Mouse (Mus musculus): ENCODE data around the gene Gm3532. TPM values are rescaled to one million over a fixed set of nuclear protein-coding genes. Genes with fewer than 3 reads are reported as not detected.
"Not testable (repeated sequence)": the region's sequence is repeated elsewhere in the genome, so short reads cannot be mapped to it uniquely, and the experiment has no call there.

Gene Gm3532
- polyA plus RNA-seq (2015; fragmentation: Nextera tagmentation; extraction: Ambion mirVana), result not detected in 2 replicates

DNA sequence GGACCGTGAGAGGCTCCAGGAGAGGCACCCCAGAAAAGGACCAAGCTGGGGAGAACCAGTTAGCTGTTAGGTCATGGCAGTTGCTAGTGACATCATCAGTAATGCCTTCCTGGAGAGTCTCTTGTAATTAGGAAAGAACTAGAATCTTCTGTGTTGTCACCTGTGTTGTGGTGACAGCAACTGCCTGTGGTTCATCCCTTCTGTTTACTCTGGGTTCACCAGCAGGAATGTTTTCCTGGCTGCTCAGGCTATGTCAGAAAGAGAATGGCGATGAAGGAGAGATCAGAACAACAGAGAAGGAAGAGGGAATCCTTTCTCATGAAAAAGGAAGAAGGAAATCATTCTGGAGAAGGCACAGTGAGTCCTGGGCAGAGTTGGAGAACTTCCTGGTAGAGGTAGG, at the start of gene Gm3532:
TSS of gene Gm3532 (plus strand) at position 301 of the 400 bp plus-strand sequence.
- H3K27ac ChIP-seq (ENCODE audit: low read depth, low read length); H3K27me3 ChIP-seq (replicated peaks; ENCODE audit: control insufficient read depth, insufficient read depth, low read length); H3K4me1 ChIP-seq (replicated peaks; ENCODE audit: control insufficient read depth, insufficient read depth, low read length); H3K36me3 ChIP-seq (ENCODE audit: control insufficient read depth, insufficient read depth); H3K9ac ChIP-seq (ENCODE audit: low read depth, low read length); ATAC-seq; H3K4me3 ChIP-seq (ENCODE audit: low read depth, low read length); H3K4me2 ChIP-seq (replicated peaks; ENCODE audit: low read depth); H3K9me3 ChIP-seq (ENCODE audit: control insufficient read depth): not testable (repeated sequence)
- no CpG with 5 or more reads among the region's 2 CpGs for WGBS

DNA sequence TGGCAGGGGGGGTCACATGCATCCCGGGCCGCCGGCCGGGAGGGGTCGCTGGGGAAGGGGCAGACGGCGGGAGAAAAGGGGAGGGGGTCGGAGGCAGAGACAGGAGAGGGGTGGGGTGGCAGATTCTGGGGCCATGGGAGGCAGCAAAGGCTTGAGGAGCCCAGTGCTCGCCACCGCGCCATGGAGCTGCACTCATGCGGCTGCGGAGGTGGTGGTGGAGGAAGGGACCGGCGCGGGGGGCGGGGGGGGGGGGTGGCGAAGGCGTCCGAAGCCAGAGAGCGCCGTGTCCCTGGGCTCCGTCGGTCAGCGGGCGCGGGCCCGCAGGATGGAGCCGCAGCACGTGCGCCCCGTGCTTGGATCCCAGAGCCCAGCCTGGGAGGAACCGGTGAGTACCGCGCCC, 36.9 kb upstream of the Gm3532 start, which contains the start of gene Gm3488:
TSS of gene Gm3488 (plus strand) at position 301 of the 400 bp plus-strand sequence.
- H3K4me2 ChIP-seq (replicated peaks; ENCODE audit: low read depth); ATAC-seq; H3K9me3 ChIP-seq (ENCODE audit: control insufficient read depth); H3K27ac ChIP-seq (ENCODE audit: low read depth, low read length); H3K9ac ChIP-seq (ENCODE audit: low read depth, low read length); H3K36me3 ChIP-seq (ENCODE audit: control insufficient read depth, insufficient read depth); H3K27me3 ChIP-seq (replicated peaks; ENCODE audit: control insufficient read depth, insufficient read depth, low read length); H3K4me3 ChIP-seq (ENCODE audit: low read depth, low read length); H3K4me1 ChIP-seq (replicated peaks; ENCODE audit: control insufficient read depth, insufficient read depth, low read length): not testable (repeated sequence)
- no CpG with 5 or more reads among the region's 35 CpGs for WGBS

Other genes starting within 250 kb of the Gm3532 start
- gene Gm3542, start 203.6 kb upstream of the Gm3532 start, polyA plus RNA-seq (2015; fragmentation: Nextera tagmentation; extraction: Ambion mirVana), result not detected in 2 replicates
- 0.25 TPM in 1 of 2 replicates, not detected in the other for gene Gm3500, start 149.4 kb upstream of the Gm3532 start, polyA plus RNA-seq (2015; fragmentation: Nextera tagmentation; extraction: Ambion mirVana)
- gene Gm3194, start 83.0 kb upstream of the Gm3532 start, polyA plus RNA-seq (2015; fragmentation: Nextera tagmentation; extraction: Ambion mirVana), result 0.25 and 0.30 TPM in 2 replicates
- not detected in 2 replicates for gene Gm8246, start 60.7 kb upstream of the Gm3532 start, polyA plus RNA-seq (2015; fragmentation: Nextera tagmentation; extraction: Ambion mirVana)
- not detected in 2 replicates for gene Gm3187, start 54.3 kb upstream of the Gm3532 start, polyA plus RNA-seq (2015; fragmentation: Nextera tagmentation; extraction: Ambion mirVana)
- 0.26 TPM in 1 of 2 replicates, not detected in the other for gene Gm3488, start 36.8 kb upstream of the Gm3532 start, polyA plus RNA-seq (2015; fragmentation: Nextera tagmentation; extraction: Ambion mirVana)
- gene Gm8265, start 94.5 kb downstream of the Gm3532 start, polyA plus RNA-seq (2015; fragmentation: Nextera tagmentation; extraction: Ambion mirVana), result not detected in 2 replicates
- not detected in 2 replicates for gene Gm9603, start 149.0 kb downstream of the Gm3532 start, polyA plus RNA-seq (2015; fragmentation: Nextera tagmentation; extraction: Ambion mirVana)
- 0.26 TPM in 1 of 2 replicates, not detected in the other for gene Gm3373, start 203.1 kb downstream of the Gm3532 start, polyA plus RNA-seq (2015; fragmentation: Nextera tagmentation; extraction: Ambion mirVana)